Mouse (Mus musculus): ENCODE measurements around the gene Tmem223.

DNA sequence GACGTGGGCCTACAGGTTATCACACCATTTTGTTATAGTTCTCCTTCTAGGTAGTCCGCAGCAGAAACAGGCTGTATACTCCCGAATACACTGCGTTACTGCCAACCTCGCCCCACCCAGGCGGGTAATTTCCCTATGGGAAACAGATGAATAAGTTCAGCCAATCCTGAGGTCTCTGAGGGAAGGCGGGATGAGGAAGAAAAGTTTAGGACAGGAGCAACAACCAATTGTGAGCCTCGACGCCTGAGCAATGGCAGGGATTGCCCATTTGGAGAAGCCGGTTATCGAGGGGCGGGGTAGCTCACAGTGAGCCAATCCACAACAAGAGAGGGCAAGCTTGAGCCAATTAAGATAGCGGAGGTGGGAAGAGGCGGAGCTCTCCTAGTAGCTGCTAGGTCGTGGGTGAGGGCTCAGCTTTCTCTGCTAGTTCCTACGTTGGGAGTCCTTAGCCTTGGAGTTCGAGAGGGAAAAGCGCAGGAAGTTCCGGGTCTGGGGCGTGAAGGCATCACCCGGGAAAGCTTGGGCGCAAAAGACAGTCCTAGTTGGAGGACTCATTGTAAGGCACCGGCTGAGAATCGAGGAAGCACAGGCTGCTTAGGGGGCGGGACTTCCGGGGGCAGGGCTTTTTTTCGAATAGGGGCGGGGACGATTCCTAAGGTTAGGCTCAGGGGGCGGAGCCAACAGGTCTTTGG, 31.5 kb downstream of the Tmem223 start, which contains the start of gene Zbtb3:
- TF ChIP-seq POLR2A (IDR thresholded peaks at IDR 0.05; ENCODE audit: borderline replicate concordance, extremely low read depth, low read depth, low read length) (peak; percentile 82; the same call in 1 of the 2 replicates), CTCF (IDR thresholded peaks at IDR 0.05; ENCODE audit: insufficient read depth, low read length) (no peak)
